Mouse (Mus musculus) ES-E14 (cell line): Measurements from ENCODE around the gene Cers2. TPM values are rescaled to one million over a fixed set of nuclear protein-coding genes. Genes with fewer than 3 reads are reported as not detected.
"Not testable (repeated sequence)": the region's sequence is repeated elsewhere in the genome, so short reads cannot be mapped to it uniquely, and the experiment has no call there.

ENCODE experiments used
- DNase-seq: peaks from one replicate; pipeline ENCODE4 v3.0.0-alpha.2; 2013; ENCODE audit warnings: low read depth, low spot score
- H3K27ac ChIP-seq: 2 replicates; pipeline ENCODE4 v1.5.1; 2012; ENCODE audit warnings: low read depth, mild to moderate bottlenecking, low read length, moderate library complexity, mixed read lengths; ENCODE audit not compliant: poor library complexity, insufficient read depth, severe bottlenecking
- H3K36me3 ChIP-seq: 2 replicates; pipeline ENCODE4 v1.6.1; 2012; ENCODE audit warnings: mild to moderate bottlenecking, low read length, moderate library complexity, mixed read lengths; ENCODE audit not compliant: control insufficient read depth, poor library complexity, insufficient read depth, severe bottlenecking
- H3K4me1 ChIP-seq, 2 experiments: fragments of 150-350 bp in 1 of 2; sonication (generic) in 1 of 2; 2 replicates each; pipeline ENCODE4 v1.6.1; 2012; ENCODE audit warnings: low read length in 2 of 2, mild to moderate bottlenecking in 1 of 2, mixed read lengths in 1 of 2; ENCODE audit not compliant: control insufficient read depth in 2 of 2, insufficient read depth in 2 of 2, poor library complexity in 1 of 2
- H3K4me3 ChIP-seq, 2 experiments: fragments of 150-350 bp in 1 of 2; sonication (generic) in 1 of 2; 2 replicates each; pipeline ENCODE4 v1.5.1; 2012; ENCODE audit warnings: low read length in 2 of 2, low read depth in 1 of 2, mild to moderate bottlenecking in 1 of 2, mixed read lengths in 1 of 2; ENCODE audit not compliant: insufficient read depth in 1 of 2, poor library complexity in 1 of 2, severe bottlenecking in 1 of 2
- H3K9ac ChIP-seq: 2 replicates; pipeline ENCODE4 v1.6.1; 2012; ENCODE audit warnings: low read depth, mild to moderate bottlenecking, low read length, mixed read lengths; ENCODE audit not compliant: poor library complexity, insufficient read depth, severe bottlenecking
- H3K9me3 ChIP-seq: fragments of 150-350 bp; sonication (generic); 2 replicates; pipeline ENCODE4 v1.6.1; 2012; ENCODE audit warnings: low read depth, mild to moderate bottlenecking, low read length; ENCODE audit not compliant: control insufficient read depth, insufficient read depth
- CHD2 ChIP-seq: IDR thresholded peaks from 2 replicates; pipeline ENCODE4 v1.6.1; 2014; ENCODE audit warnings: mild to moderate bottlenecking, low read depth, low read length, inconsistent platforms
- HCFC1 ChIP-seq: IDR thresholded peaks from 2 replicates; pipeline ENCODE4 v1.6.1; 2012; ENCODE audit warnings: low read length, inconsistent platforms, borderline replicate concordance; ENCODE audit not compliant: insufficient read depth
- MAFK ChIP-seq: IDR thresholded peaks from 2 replicates; pipeline ENCODE4 v1.6.1; 2014; ENCODE audit warnings: mild to moderate bottlenecking, low read depth, low read length, inconsistent platforms; ENCODE audit not compliant: insufficient read depth
- ZC3H11A ChIP-seq: IDR thresholded peaks from 2 replicates; pipeline ENCODE4 v1.6.1; 2012; ENCODE audit warnings: low read depth, mild to moderate bottlenecking, inconsistent platforms, low read length, borderline replicate concordance
- ZNF384 ChIP-seq: IDR thresholded peaks from 2 replicates; pipeline ENCODE4 v1.6.1; 2012; ENCODE audit warnings: low read depth, low read length, inconsistent platforms
- in situ Hi-C, 2 experiments: fragments of 600-800 bp; cut with MboI; formaldehyde crosslinking; loops; one replicate each; pipeline ENCODE4 v1.15.1; 2025; ENCODE audit warnings: low sequenced_read_pairs in 2 of 2, inconsistent platforms in 1 of 2; ENCODE audit not compliant: unreplicated experiment in 2 of 2
- total RNA-seq: library from RNA; depleted of rRNA; stranded (reverse); fragments of 300-350 nt; gene quantifications from 2 replicates; pipeline ENCODE4 v1.2.3, GENCODE M21; 2012

Cers2 gene
- total RNA-seq, 1 experiment, result 87.6 TPM

DNA sequence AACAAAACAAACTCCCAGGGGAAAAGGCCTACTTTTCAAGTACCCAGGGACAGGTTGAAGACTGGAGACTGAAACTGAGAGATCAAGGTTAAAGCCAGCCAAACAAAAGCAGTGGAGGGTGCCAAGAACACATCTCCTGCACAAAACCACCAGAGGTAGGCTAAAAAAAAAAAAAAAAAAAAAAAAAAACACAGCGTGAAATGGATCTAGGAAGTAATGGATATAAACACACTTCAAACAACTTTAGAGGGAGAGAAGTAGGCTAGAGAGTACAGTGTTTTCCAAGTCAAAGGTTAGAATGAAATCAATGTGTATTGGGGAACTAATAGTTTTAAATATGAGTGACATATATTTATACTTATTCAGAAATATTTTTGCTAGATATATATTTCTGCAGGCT lies 16.9 kb downstream of the Cers2 start:
- in situ Hi-C loops, result loop anchor here (25.0 kb wide), 1 partner anchor 506 kb away; no protein-coding TSS in a partner anchor
- no peaks in the 10 kb centered on the region for H3K4me1 ChIP-seq
- peaks cover 23% of the 10 kb centered on the region for H3K36me3 ChIP-seq
- no peak overlapping the region for H3K9ac ChIP-seq
- no peak overlapping the region for H3K4me3 ChIP-seq
- DNase-seq, result no peak
- no peaks in the 10 kb centered on the region for H3K9me3 ChIP-seq
- no peak overlapping the region for H3K27ac ChIP-seq
- TF ChIP-seq ZNF384 (peak; percentile 53; the same call in 1 of the 2 replicates), HCFC1 (no peak)

DNA sequence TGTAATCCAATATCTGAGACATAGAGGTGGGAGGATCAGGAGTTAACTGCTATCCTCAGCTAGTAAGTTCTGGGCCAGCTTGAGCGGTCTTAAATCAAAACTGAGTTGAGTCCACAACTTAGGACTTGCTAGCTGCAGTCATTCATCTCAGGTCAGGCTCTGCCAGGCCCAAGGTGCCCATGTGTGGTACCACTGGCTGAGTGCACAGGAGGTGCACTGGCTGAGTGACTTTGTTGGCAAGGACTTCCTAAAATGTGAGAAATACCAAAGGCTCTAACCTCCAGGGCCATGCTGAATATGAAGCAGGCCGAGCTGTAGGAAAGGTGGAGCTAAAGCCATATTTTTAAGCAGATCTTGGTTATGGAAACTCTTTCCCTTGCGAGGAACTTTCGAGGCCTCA lies 22.8 kb downstream of the Cers2 start:
- Histone ChIP-seq H3K4me3 (no peak overlapping the region), H3K4me1 (peaks cover 0 to 4% of the 10 kb centered on the region in 2 experiments; a peak in 1 of 4 replicates), H3K27ac (no peak overlapping the region; the same call in 1 of the 2 replicates), H3K9ac (no peak overlapping the region), H3K9me3 (no peaks in the 10 kb centered on the region), H3K36me3 (peaks cover 45% of the 10 kb centered on the region)
- DNase-seq, result no peak
- no peak for TF ChIP-seq ZC3H11A
- TF ChIP-seq MAFK, result no peak
- TF ChIP-seq CHD2, result no peak
- no peak for TF ChIP-seq HCFC1
- no peak for TF ChIP-seq ZNF384
- in situ Hi-C loops, result loop anchor here (25.0 kb wide), 1 partner anchor 500 kb away; no protein-coding TSS in a partner anchor

DNA sequence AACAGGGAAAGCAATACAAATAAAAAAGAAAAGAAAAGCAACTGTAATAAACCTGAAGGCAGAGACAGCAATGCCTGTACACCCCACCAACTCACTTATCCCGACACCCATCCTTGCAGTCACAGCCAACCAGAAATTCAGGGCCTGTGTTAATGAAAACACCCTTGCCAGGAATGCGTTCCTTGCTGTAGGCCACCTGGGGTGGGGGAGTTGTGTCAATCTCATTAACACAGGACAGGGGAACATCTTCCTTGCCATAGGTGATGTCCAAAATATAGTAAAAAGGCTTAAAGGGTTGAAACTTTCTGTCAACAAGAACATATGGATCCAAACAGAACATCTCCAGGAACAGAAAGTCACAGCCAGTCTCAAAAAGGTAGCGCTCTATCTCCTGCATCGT lies 23.7 kb downstream of the Cers2 start:
- Histone ChIP-seq H3K36me3 (peaks cover 51% of the 10 kb centered on the region), H3K9me3 (no peaks in the 10 kb centered on the region), H3K27ac (peak overlapping the region; percentile 29; the same call in 1 of the 2 replicates), H3K4me3 (no peak overlapping the region), H3K4me1 (peaks cover 4 to 7% of the 10 kb centered on the region in 2 experiments; a peak in 3 of 4 replicates), H3K9ac (no peak overlapping the region)
- DNase-seq, result no peak
- in situ Hi-C loops, result loop anchor here (25.0 kb wide), 1 partner anchor 499 kb away; no protein-coding TSS in a partner anchor
- TF ChIP-seq CHD2, result no peak
- TF ChIP-seq MAFK, result no peak
- no peak for TF ChIP-seq HCFC1
- no peak for TF ChIP-seq ZC3H11A
- TF ChIP-seq ZNF384, result no peak

DNA sequence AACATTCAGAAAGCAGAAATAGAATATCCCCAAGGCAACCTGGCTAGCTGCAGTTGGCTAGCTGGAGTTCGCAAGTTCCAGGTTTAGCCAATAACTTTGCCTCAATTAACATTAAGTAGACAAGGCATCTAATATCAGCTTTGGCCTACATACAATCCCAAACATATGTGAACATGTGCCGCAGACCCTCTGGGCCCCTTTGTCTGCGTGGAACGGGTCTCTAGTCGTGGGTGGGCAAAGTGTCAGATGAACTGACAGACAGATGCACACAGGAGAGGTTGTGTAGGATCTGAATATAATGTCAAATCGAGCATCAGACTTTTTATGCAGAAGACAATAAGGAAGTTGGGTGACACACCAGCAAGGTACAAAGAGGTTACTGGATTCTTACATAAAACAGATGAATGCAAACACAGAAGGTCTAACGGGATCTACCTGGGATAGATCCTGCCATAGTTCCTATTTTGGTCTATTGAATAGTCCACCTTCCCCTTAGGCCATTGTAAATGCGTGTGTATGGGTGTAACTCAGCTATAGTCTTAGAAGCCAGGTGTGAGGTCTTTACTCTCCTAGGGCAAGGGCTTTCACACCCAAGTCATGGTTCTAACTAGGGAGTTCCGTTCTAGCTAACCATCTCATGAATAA lies 28.9 kb downstream of the Cers2 start:
- not testable (repeated sequence) for DNase-seq, H3K4me3 ChIP-seq, H3K9me3 ChIP-seq, H3K9ac ChIP-seq
- Histone ChIP-seq H3K36me3 (peaks cover 45% of the 10 kb centered on the region), H3K4me1 (peaks cover 6 to 11% of the 10 kb centered on the region in 2 experiments), H3K27ac (peak overlapping the region; percentile 94)
- in situ Hi-C loops, result loop anchor here (25.0 kb wide), 1 partner anchor 494 kb away; no protein-coding TSS in a partner anchor

DNA sequence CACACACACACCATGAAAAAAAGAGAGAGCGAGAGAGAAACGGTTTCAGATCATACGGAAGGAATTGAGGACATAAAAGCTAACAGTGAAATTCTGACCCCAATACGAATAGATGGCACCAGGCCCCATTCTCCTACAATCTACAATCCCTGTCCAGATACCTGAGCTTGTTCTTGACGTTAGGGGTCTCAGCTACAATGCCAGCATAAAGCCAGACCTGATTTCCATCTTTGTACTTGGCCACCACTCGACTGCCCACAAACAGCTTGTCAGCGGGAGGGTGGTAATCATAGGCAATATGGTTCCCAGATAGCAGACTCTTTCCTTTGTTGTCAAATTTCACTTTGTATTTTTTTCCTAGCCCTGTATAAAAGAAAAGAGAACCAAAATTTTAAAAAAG lies 31.9 kb downstream of the Cers2 start:
- in situ Hi-C loops, result loop anchor here (25.0 kb wide), 1 partner anchor 491 kb away; no protein-coding TSS in a partner anchor
- H3K9ac ChIP-seq, result no peak overlapping the region
- H3K4me3 ChIP-seq, result no peak overlapping the region
- peaks cover 22% of the 10 kb centered on the region for H3K36me3 ChIP-seq
- H3K27ac ChIP-seq, result no peak overlapping the region
- H3K4me1 ChIP-seq, result peaks cover 5 to 11% of the 10 kb centered on the region in 2 experiments
- no peak for TF ChIP-seq MAFK
- TF ChIP-seq CHD2, result no peak
- no peak for TF ChIP-seq HCFC1
- no peak for TF ChIP-seq ZNF384
- no peak for TF ChIP-seq ZC3H11A
- DNase-seq, result no peak
- no peaks in the 10 kb centered on the region for H3K9me3 ChIP-seq

- not testable (repeated sequence) for H3K4me3 ChIP-seq
- peaks cover 16% of the 10 kb centered on the region for H3K36me3 ChIP-seq
Observed at GRCm38 (mm10) chr3:95348343-95348742, 33.8 kb downstream of the Cers2 start.

More at GRCm38 (mm10) chr3:95348343-95348742, 33.8 kb downstream of the Cers2 start:
- in situ Hi-C loops, result loop anchor here (25.0 kb wide), 1 partner anchor 489 kb away; no protein-coding TSS in a partner anchor
- not testable (repeated sequence) for DNase-seq, H3K9me3 ChIP-seq, H3K9ac ChIP-seq, H3K4me1 ChIP-seq, H3K27ac ChIP-seq
